Mouse (Mus musculus) liver, embryonic 14.5 days (tissue): Measurements from ENCODE around the gene Trpc5.

Experiments used
- CTCF ChIP-seq: IDR thresholded peaks from 2 replicates; pipeline ENCODE4 v1.5.1; 2016; ENCODE audit warnings: antibody characterized with exemption, low read depth, control low read depth
- EP300 ChIP-seq: IDR thresholded peaks from 2 replicates; pipeline ENCODE4 v1.6.1; 2016; ENCODE audit warnings: antibody characterized with exemption, low read depth

- TF ChIP-seq CTCF = no peak
- no peak for TF ChIP-seq EP300
Observed at GRCm38 (mm10) chrX:144464416-144464815, 223.6 kb downstream of the Trpc5 start.
